ENCODE assay signal across 8 mouse cellular contexts in the genomic region with DNA sequence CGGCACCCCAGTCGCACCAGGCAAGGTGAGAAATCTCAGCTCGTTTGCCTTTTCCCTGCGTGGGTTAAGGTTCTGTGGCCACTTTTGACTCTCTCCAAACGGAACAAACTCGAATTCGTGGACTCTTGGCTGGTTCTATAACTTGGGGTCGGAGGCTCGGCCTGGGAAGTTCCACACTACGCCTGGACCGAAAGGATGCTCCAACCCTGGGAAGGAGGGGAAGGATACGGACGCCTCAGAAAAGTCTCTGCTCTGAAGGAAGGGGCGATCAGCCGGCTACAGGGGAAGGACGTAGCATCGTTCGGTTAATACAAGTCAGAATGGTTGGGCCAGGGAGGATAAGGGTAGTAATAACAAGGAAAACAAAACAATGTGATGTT. TPM values are rescaled to one million over a fixed set of nuclear protein-coding genes. Genes with fewer than 3 reads are reported as not detected.
A peak's percentile ranks its signal among the peaks of the same experiment; 100 is the strongest.
DNase-seq lines count a peak whose midpoint lies in the region; ATAC-seq lines count a peak whose summit lies in the region.

No protein-coding gene starts in this region.

- 2% methylated on average over 18 of the region's 18 CpGs for WGBS in lung, embryonic 15.5 days
- WGBS in limb, embryonic 12.5 days: 1% methylated on average over 18 of the region's 18 CpGs

- ATAC-seq in lung, embryonic 15.5 days (ENCODE audit: borderline replicate concordance, extremely low read depth, low FRiP score, low TSS enrichment): peak; percentile 69
- peak; percentile 41; the same call in 1 of the 2 replicates for ATAC-seq in erythroblast, adult 5-6 weeks (replicated peaks; ENCODE audit: low FRiP score, poor library complexity, severe bottlenecking)
- peak; percentile 69 for ATAC-seq in limb, embryonic 12.5 days (ENCODE audit: insufficient number of reproducible peaks, insufficient read depth, low FRiP score, low TSS enrichment, low read depth)
- 0 out of 2 replicates have a peak, but pooled peaks have one; percentile 4 for ATAC-seq in neutrophil, adult 5-6 weeks (ENCODE audit: extremely low read depth, insufficient number of reproducible peaks, low FRiP score, poor library complexity, severe bottlenecking)

- peak overlapping the region; percentile 72 for H3K9ac ChIP-seq in lung, embryonic 15.5 days
- H3K9ac ChIP-seq in limb, embryonic 12.5 days (replicated peaks): peak overlapping the region; percentile 75

- peak overlapping the region; percentile 78 for H3K4me3 ChIP-seq in lung, embryonic 15.5 days
- peak overlapping the region; percentile 67 for H3K4me3 ChIP-seq in limb, embryonic 12.5 days (replicated peaks)

- peaks cover 13% of the 10 kb centered on the region for H3K4me1 ChIP-seq in lung, embryonic 15.5 days
- peaks cover 8% of the 10 kb centered on the region; the same call in 1 of the 2 replicates for H3K4me1 ChIP-seq in limb, embryonic 12.5 days (replicated peaks)

- no peaks in the 10 kb centered on the region for H3K9me3 ChIP-seq in lung, embryonic 15.5 days
- H3K9me3 ChIP-seq in limb, embryonic 12.5 days: no peaks in the 10 kb centered on the region

- DNase-seq in lung, adult 18-20 months: no peak
- no peak for DNase-seq in cerebellum, adult 11-12 months
- no peak for DNase-seq in frontal cortex, postnatal 36 days (ENCODE audit: low spot score in 2 of 2)
- DNase-seq in thymus, postnatal 4 days: no peak

- peak overlapping the region; percentile 62 for H3K4me2 ChIP-seq in lung, embryonic 15.5 days
- peak overlapping the region; percentile 69 for H3K4me2 ChIP-seq in limb, embryonic 12.5 days

- H3K27me3 ChIP-seq in lung, embryonic 15.5 days: no peaks in the 10 kb centered on the region
- no peaks in the 10 kb centered on the region for H3K27me3 ChIP-seq in limb, embryonic 12.5 days

- H3K27ac ChIP-seq in lung, embryonic 15.5 days: peak overlapping the region; percentile 21
- H3K27ac ChIP-seq in limb, embryonic 12.5 days: peak overlapping the region; percentile 83

- no peaks in the 10 kb centered on the region for H3K36me3 ChIP-seq in lung, embryonic 15.5 days
- peaks cover 3% of the 10 kb centered on the region; the same call in 1 of the 2 replicates for H3K36me3 ChIP-seq in limb, embryonic 12.5 days

RNA-seq across cellular contexts. Expression of gene Ift74, which starts 0.3 kb away (rescaled TPM):
- 27.5 and 28.9 TPM in 2 replicates for polyA plus RNA-seq in lung, embryonic 15.5 days (2015; fragmentation: Nextera tagmentation; extraction: Ambion mirVana)
- 0.38 and 3.3 TPM in 2 replicates for total RNA-seq in erythroblast, adult 5-6 weeks (2015; ENCODE audit: low replicate concordance)
- total RNA-seq in erythroblast, adult 5-6 weeks (2017; ENCODE audit: low replicate concordance): 2.5 and 2.8 TPM in 2 replicates
- 51.8 and 56.2 TPM in 2 replicates for polyA plus RNA-seq in limb, embryonic 12.5 days (2016; fragmentation: Nextera tagmentation; extraction: Ambion mirVana)
- total RNA-seq in neutrophil, adult 5-6 weeks (2017): 3.9 and 7.2 TPM in 2 replicates

RNA-seq across cellular contexts. Expression of gene Plaa, which starts 11.6 kb away (rescaled TPM):
- polyA plus RNA-seq in lung, embryonic 15.5 days (2015; fragmentation: Nextera tagmentation; extraction: Ambion mirVana): 62.6 and 65.0 TPM in 2 replicates
- 14.4 and 19.0 TPM in 2 replicates for total RNA-seq in erythroblast, adult 5-6 weeks (2015; ENCODE audit: low replicate concordance)
- total RNA-seq in erythroblast, adult 5-6 weeks (2017; ENCODE audit: low replicate concordance): 26.2 and 28.3 TPM in 2 replicates
- 86.7 and 91.1 TPM in 2 replicates for polyA plus RNA-seq in limb, embryonic 12.5 days (2016; fragmentation: Nextera tagmentation; extraction: Ambion mirVana)
- 64.2 and 78.0 TPM in 2 replicates for total RNA-seq in neutrophil, adult 5-6 weeks (2017)

RNA-seq across cellular contexts. Expression of gene Lrrc19, which starts 35.3 kb away (rescaled TPM):
- polyA plus RNA-seq in lung, embryonic 15.5 days (2015; fragmentation: Nextera tagmentation; extraction: Ambion mirVana): 0.45 and 0.67 TPM in 2 replicates
- total RNA-seq in erythroblast, adult 5-6 weeks (2015; ENCODE audit: low replicate concordance): not detected in 2 replicates
- not detected in 2 replicates for total RNA-seq in erythroblast, adult 5-6 weeks (2017; ENCODE audit: low replicate concordance)
- 1.3 and 1.7 TPM in 2 replicates for polyA plus RNA-seq in limb, embryonic 12.5 days (2016; fragmentation: Nextera tagmentation; extraction: Ambion mirVana)
- total RNA-seq in neutrophil, adult 5-6 weeks (2017): not detected in 2 replicates

RNA-seq across cellular contexts. Expression of gene Caap1, which starts 58.0 kb away (rescaled TPM):
- polyA plus RNA-seq in lung, embryonic 15.5 days (2015; fragmentation: Nextera tagmentation; extraction: Ambion mirVana): 19.3 and 21.1 TPM in 2 replicates
- total RNA-seq in erythroblast, adult 5-6 weeks (2015; ENCODE audit: low replicate concordance): 5.8 and 6.3 TPM in 2 replicates
- total RNA-seq in erythroblast, adult 5-6 weeks (2017; ENCODE audit: low replicate concordance): 6.4 and 8.9 TPM in 2 replicates
- polyA plus RNA-seq in limb, embryonic 12.5 days (2016; fragmentation: Nextera tagmentation; extraction: Ambion mirVana): 29.8 and 32.4 TPM in 2 replicates
- 19.4 and 22.0 TPM in 2 replicates for total RNA-seq in neutrophil, adult 5-6 weeks (2017)

RNA-seq across cellular contexts. Expression of gene Gm10306, which starts 58.3 kb away (rescaled TPM):
- not detected in 2 replicates for polyA plus RNA-seq in lung, embryonic 15.5 days (2015; fragmentation: Nextera tagmentation; extraction: Ambion mirVana)
- not detected in 2 replicates for total RNA-seq in erythroblast, adult 5-6 weeks (2015; ENCODE audit: low replicate concordance)
- not detected in 2 replicates for total RNA-seq in erythroblast, adult 5-6 weeks (2017; ENCODE audit: low replicate concordance)
- 0.79 TPM in 1 of 2 replicates, not detected in the other for polyA plus RNA-seq in limb, embryonic 12.5 days (2016; fragmentation: Nextera tagmentation; extraction: Ambion mirVana)
- total RNA-seq in neutrophil, adult 5-6 weeks (2017): not detected in 2 replicates

Comparison
In these comparisons a context has a peak if more than half of its experiments do, and no peak if none do; other contexts are left out.
1. ATAC-seq: peak in every context shown above with its lines; median percentile 69 in lung, embryonic 15.5 days; 69 in limb, embryonic 12.5 days; 41 in erythroblast, adult 5-6 weeks; 4 in neutrophil, adult 5-6 weeks.